Mouse (Mus musculus) NIH3T3 (cell line): ENCODE results near the gene Palm.
"Not testable (repeated sequence)": the region's sequence is repeated elsewhere in the genome, so short reads cannot be mapped to it uniquely, and the experiment has no call there.

Experiments used
- DNase-seq: peaks from one replicate; pipeline ENCODE4 v3.0.0-alpha.2; 2012; ENCODE audit warnings: low read depth

The Palm gene

DNA sequence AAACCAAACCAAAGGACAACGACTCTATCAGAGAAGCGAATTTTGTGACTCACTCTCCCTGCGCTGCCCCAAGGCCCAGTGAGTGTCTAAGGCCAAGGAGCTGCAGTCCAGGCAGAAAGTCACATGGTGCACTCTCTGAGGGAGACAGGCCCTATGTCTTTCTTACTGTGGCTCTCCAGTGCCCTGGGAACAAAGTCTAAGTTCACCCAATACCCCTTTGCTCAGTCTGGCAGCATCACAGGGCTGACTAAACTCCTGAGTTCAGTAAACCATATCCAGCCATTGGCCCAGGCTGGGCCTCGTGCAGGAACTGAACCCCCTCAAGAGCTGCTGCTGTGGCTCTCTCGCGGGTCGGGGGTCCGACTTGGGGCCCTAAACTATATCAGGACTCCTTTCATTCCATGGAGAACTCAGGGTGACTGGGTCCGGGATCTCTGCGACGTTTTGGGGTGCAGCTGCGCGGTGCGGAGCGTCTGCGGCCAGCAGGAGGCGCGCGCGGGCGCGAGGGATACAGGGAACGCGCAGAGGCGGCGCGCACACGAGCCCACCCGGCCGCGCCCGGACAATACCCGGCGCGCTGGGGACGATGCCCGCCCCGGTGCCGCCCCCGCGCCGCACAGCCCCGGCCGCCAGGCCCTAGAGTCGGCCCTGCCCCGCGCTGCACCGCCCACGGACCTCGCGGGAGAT is at the start of gene Palm:
Gene Palm (plus strand): TSS at position 522 of the 687 bp plus-strand sequence.
- peak; percentile 93 for DNase-seq

GRCm38 (mm10) chr10:79743650-79744365 is 49.6 kb upstream of the Palm start:
- DNase-seq, result no peak

GRCm38 (mm10) chr10:79745411-79745810 is 48.0 kb upstream of the Palm start:
- DNase-seq, result no peak

DNA sequence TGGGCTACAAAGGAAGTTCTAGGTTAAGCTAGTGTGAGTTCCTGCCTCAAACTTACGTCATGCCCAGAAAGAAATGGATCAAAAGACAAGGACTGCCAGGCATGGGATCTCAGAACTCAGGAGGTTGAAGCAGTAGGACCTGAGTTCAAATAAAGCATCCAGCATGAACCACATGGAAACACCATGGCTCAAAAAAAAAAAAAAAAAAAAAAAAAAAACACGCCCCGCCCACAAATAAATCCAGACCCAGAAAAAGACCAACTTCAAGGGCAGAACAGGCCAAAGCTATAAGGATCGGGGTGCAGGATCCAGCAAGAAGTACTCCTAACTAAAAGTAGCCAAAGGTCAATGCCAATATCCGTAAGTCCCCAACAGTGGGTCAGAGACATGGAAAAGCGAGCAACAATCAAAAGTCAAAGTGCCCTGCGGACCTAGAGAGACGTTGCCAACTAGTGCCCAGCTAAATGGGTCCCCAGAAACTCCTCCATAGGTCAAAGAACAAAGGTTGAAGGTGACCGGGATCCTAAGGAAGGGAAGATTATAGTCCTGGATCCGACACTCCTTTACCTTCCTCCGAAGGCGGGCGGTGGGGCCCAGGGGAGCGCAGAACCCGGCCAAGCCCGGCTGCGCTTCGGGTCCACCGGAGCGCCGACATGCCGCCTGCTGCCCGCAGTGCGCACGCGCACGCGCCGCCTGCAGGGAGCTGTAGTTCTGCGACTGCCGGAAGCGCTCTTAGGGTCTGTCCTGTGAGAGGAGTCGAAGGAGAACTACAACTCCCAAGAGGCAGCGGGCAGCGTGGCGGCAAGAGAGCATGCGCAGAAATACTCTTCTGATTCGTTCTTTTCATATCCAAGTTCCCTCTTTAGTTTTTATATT is 47.2 kb upstream of the Palm start, which contains the start of gene Polrmt:
Gene Polrmt (minus strand): TSS at position 684 of the 876 bp plus-strand sequence.
- DNase-seq, result peak; percentile 99

DNA sequence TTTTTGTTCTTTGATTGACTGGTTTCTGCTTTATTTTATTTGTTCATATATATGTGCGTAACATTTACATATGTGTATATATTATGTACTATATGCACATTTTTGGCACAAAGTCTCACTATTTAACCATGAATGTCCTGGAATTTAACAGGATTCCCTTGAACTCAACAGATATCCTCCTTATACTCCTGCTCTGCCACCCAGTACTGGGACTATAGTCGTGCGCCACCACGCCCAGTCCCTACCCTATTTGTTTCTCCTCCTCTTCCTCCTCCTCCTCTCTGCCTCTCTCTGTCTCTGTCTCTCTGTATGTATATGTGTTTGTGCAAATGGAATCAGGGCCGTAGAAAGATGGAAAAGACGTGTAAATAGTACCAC is 46.6 kb upstream of the Palm start:
- no peak for DNase-seq

GRCm38 (mm10) chr10:79748496-79748895 is 44.9 kb upstream of the Palm start:
- DNase-seq, result no peak

DNA sequence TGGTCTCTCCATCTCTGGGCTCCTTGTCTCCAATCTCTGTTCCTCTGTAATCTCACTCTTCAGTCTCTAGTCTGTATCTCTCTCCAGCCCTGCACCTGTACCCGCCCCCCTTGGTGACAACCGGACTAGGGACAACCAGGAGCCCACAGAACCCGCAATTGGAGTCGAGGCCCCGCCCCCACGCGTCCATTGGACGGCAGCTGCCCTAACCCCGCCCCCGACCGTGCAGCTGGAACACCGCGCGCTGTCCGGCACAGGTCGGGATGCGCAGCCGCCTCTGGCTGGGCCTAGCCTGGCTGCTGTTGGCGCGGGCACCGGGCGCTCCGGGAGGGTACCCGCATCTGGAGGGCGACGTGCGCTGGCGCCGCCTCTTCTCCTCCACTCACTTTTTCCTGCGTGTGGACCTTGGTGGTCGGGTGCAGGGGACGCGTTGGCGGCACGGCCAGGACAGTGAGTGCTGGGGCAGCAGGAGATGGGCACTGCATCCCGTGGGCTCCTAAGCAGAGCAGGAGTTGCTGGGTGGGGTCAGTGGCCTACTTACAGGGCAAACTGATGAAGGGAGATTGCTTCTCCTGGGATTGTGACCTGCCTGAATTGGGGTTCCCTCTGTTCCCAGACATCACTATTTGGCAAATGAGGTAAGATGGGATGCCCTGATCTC is 38.4 kb upstream of the Palm start, which contains the start of gene Fgf22:
Gene Fgf22 (plus strand): TSS at position 221 of the 661 bp plus-strand sequence.
- no peak for DNase-seq

DNA sequence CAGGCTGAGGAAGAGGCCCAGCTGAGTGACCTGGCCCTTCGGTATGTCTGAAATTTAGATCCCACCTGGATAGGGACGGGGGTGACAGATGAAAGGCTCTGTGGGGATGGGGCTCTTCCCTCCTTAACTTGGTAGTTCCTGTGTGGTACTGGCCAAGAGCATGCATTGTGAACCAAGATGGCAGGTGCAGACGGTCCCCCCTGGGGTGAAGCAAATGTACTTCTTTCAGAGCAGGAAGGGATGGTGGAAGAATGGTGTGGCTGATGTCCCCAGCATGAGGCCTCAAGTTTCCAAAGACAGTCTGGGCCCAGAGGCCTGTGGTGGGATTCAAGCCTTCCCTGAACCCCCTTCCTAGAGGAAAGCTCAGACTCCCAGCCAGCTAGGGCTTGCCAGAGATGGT is 37.5 kb upstream of the Palm start:
- no peak for DNase-seq

DNA sequence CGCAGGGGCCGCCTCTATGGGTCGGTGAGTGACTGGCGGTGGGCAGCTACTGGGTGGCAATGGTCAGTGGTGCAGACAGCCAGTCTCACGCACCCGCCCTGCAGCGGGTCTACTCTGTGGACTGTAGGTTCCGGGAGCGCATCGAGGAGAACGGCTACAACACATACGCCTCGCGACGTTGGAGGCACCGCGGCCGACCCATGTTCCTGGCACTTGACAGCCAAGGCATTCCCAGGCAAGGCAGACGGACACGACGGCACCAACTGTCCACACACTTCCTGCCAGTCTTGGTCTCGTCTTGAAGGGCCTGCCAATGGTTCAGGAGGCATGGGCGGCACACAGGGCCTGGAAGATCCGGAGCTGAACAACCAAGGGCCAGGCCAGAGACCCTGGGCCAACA is 36.7 kb upstream of the Palm start:
- no peak for DNase-seq

GRCm38 (mm10) chr10:79759675-79760074 is 33.7 kb upstream of the Palm start:
- not testable (repeated sequence) for DNase-seq

DNA sequence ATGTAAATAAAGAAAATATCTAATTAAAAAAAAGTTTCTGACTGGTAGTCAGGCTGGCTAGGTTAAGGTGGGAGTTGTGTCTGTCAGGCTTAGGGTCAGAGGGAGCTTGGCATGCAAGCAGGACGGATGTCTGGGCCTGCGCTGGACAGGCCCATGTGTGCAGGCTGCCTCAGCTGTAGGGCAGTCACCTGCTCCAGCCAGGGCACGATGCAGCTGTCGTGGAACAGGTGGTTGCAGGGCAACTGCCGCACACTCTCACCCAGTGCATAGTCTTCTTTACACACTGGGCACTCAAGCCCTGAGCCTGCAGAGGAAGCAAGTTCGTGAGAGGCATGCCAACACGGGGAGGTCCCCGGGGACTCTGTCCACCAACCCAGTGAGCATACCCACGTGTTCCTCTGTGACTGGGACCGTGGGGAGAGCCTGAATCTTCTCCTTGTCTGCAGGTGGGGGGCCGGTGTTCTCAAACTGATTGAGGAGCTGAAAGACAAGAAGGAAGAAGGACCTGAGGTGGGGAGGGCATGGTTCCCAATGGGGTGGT is 32.7 kb upstream of the Palm start:
- DNase-seq, result no peak

DNA sequence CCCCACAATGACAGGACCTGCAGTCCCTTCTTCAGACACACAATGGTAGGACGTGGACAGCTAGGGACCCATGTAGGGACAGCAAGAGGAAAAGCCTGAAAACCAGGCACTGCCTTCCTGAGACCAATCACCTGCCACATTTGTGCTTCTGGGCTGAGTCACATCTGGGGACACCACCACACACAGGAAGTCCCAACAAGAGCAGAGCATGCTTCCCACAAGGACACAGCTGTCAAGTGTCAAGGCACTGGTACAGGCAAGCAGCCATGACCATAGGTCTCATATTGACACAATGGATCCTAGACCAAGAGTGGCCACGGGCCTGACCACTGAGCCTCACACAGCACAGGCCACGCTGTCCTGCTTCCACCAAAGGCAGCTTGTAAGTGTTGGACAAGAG is 30.5 kb upstream of the Palm start:
- DNase-seq, result no peak

DNA sequence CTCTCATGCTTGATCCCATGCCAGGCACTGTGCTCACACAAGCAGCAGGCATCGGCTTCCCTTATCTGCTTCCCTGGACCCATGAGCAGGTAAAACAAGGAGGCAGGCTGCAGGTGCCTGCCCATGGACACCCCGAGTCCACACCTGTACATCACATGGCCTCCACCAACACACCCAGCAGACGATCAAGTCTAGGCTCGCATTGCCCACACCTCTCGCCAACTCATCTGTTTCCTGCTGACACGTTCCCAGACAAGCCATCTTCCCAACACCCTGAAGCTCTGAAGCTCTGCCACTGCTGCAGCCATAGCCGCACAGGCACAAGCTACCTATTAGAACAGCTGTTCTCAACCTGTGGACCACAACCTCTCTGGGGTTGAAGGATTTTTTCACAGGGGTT is 29.1 kb upstream of the Palm start:
- no peak for DNase-seq

DNA sequence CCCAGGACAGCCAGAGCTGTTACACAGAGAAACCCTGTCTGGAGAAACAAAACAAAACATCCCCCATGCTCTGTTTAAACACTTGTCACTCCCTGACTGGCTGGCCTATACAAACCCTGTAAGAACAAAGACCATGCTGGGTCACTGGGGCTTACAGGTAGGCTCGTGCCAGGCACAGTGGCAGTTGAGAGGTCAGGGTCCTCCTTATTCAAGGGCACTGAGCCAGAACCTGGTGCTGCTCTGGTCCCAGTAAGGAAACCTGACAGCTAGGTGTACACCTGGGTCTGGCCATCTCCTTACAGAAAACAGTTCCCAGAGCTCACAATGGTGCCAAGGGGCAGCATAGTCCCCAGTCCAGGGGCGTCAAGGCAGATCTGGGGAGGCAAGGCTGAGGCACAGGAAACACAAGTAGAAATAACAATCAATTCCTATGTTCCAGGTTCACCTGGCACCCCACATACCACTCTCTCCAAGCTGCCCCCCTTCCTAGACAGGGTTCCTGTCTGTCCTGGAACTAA is 28.1 kb upstream of the Palm start:
- no peak for DNase-seq

GRCm38 (mm10) chr10:79766001-79766507 is 27.3 kb upstream of the Palm start:
- DNase-seq, result no peak

GRCm38 (mm10) chr10:79766508-79767325 is 26.7 kb upstream of the Palm start, which contains the start of gene Rnf126:
TSS of gene Rnf126 (minus strand) at chr10:79766952.
- DNase-seq, result peak; percentile 100

DNA sequence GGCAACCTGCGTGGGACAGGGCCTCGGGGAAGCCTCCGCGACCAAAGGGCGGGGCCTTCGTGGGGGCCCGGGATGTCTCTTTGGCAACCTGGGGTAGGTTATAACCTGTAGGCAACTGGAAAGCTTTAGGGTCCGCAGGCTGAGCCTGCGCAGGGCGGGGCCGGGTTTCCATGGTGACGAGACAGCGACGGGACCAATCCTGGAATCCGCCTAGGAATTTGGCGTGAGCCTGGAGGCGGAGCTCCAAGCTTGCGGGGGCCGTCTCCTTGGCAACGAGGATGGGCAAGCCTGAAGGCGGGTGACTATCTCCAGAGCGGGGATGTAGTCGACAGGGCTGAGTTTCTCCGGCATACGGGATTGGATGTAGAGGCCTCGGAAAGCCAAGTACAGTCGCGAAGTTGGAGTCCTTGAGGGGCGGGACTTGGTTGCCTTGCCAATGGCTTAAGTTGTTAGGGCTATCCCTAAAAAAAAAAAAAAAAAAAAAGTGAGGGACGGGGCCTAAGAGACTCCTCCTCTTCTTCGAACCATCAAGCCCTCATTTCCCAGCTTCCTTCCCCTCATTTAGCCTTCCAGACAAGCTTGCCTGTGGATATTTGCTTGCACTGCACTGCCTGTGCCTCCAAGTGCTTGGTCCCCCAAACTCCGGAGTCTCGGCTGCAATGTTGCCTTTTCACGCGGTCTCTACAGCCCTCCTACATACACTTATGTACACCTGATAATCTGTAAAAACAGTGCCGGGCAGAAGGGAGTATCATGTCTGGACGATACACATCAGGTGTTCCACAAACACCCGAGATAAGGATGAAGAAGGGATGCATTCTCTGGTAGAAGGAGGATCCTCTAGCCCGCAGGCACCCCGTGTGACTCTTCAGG is 25.8 kb upstream of the Palm start:
- DNase-seq, result peak; percentile 99

DNA sequence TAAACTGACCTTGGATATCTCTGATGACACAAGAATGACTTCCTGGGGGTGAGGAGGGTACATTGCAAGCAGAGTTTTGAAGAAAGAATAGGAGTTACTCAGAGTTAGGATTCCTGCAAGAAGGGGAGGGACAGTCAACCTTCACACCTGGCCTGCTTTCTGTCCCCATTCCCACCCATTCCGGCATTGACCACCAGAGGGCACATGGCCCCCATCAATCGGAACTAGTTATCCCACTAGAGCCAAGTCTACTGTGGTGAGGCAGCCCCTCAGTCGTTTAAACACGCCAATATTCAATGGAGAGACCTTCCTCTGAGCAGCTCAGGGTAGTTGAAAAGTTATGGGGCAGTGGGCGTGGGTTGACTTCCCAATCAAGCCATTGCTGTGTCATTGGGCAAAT is 25.0 kb upstream of the Palm start:
- DNase-seq, result peak; percentile 87

DNA sequence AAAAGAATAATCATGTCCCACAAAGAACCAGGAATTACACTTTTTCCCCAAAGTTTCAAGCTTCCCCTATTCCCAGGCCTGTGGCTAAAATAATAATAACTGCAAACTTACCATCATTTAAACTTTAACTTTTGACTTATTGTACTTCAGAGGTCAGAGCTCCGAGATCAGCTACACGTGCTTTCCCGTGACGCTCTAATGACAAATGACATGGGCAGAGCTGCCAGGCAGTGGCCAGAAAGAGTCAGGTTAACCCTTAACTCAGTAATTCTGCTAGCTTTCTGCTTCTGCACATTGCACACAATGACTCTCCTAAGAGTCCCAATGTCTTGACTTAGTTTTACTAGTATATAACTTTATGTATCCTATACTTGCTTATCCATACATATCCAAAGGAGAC is 24.0 kb upstream of the Palm start:
- DNase-seq, result no peak
